Mouse (Mus musculus): ENCODE data around the gene Il6ra. TPM values are rescaled to one million over a fixed set of nuclear protein-coding genes. Genes with fewer than 3 reads are reported as not detected.

The Il6ra gene
- total RNA-seq, 2 experiments from 2014 or later: 3.7 to 4.8 TPM

- intact Hi-C loops (cut with DNase I): no loop called here
- no peak for DNase-seq (ENCODE audit: low spot score in 2 of 2)
These were observed 92.5 kb downstream of the Il6ra start for GRCm38 (mm10) chr3:89820311-89821095.

GRCm38 (mm10) chr3:89819897-89820296 is 93.1 kb downstream of the Il6ra start:
- intact Hi-C loops (cut with DNase I): loop anchor here (5.0 kb wide), 1 partner anchor 37 kb away; no protein-coding TSS in a partner anchor
- DNase-seq (ENCODE audit: low spot score in 2 of 2): no peak

DNA sequence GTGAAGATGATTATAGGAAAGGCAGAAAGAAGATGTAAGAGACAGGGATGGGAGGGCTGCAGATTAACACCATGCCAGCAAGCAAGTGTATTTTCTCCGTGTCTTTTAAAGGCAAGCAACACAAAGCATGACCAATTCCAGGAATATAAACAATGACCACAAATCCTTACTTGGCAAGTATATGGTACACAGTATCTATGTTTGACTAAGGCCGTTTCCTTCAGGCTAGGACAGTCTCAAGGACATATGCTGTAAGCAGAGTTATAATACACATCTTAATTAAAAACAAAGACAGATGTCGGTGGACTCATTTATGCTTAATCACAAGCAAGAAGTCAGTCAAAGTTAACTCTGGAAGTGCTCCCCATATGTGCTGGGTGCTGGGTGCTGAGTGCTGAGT is 94.4 kb downstream of the Il6ra start:
- intact Hi-C loops (cut with DNase I): loop anchor here (5.0 kb wide), 1 partner anchor 39 kb away; no protein-coding TSS in a partner anchor
- DNase-seq (ENCODE audit: low spot score in 2 of 2): no peak

DNA sequence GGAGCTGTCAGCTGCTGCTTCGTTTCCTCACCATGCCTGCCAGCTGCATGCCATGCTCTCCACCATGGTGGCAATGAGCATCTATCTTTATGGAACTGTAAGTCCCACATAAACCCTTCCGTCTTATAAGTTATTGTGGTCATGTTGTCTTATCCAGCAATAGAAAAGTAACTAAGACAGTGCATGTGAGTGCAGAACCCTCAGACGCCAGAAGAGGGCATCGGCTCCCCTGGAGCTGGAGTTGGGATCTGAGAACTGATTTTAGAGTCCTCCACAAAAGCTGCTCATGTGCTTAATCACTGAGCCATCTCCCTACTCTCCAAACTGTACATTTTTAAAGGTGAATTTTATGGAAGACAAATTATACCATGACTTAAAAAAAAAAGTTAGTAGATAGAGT is 95.9 kb downstream of the Il6ra start:
- intact Hi-C loops (cut with DNase I): loop anchor here (5.0 kb wide), 1 partner anchor 40 kb away; no protein-coding TSS in a partner anchor
- no peak for DNase-seq (ENCODE audit: low spot score in 2 of 2)

Other genes with a start within 250 kb of the Il6ra start
- 100 to 1,000 TPM; 123 to 156 TPM for gene Adar, start 198.2 kb downstream of the Il6ra start, total RNA-seq (2021)
- 10 to 100 TPM; 27.5 to 29.1 TPM for gene Chrnb2, start 148.6 kb downstream of the Il6ra start, total RNA-seq (2021)
- 10 to 100 TPM; 83.9 to 91.6 TPM for gene Ube2q1, start 139.6 kb downstream of the Il6ra start, total RNA-seq (2021)
- 1 to 10 TPM; 2.9 to 4.0 TPM for gene She, start 81.8 kb downstream of the Il6ra start, total RNA-seq (2021)
- gene Atp8b2, start 50.3 kb upstream of the Il6ra start, total RNA-seq (2021): 100 to 1,000 TPM; 108 to 115 TPM
- 10 to 100 TPM; 79.4 to 87.6 TPM for gene Hax1, start 85.6 kb upstream of the Il6ra start, total RNA-seq (2021)
- gene 4933434E20Rik, start 138.4 kb upstream of the Il6ra start, total RNA-seq (2021): 10 to 100 TPM; 91.4 to 93.6 TPM
- 100 to 1,000 TPM; 165 to 202 TPM for gene Ubap2l, start 139.4 kb upstream of the Il6ra start, total RNA-seq (2021)
- 100 to 1,000 TPM; 178 to 184 TPM for gene Tpm3, start 159.5 kb upstream of the Il6ra start, total RNA-seq (2021)
- under 1 TPM; 0.32 to 0.43 TPM for gene Nup210l, start 190.9 kb upstream of the Il6ra start, total RNA-seq (2021)

Data from left cerebral cortex, postnatal 36 days (tissue).